Comparison of ENCODE assay signal across 9 mouse cellular contexts in genomic region chr17:33828892-33829291, GRCm38 (mm10). TPM values are rescaled to one million over a fixed set of nuclear protein-coding genes. Genes with fewer than 3 reads are reported as not detected.
DNase-seq lines count a peak whose midpoint lies in the region; ATAC-seq and TF ChIP-seq lines count a peak whose summit lies in the region.
"Had no signal": no experiment of that assay in that cellular context is flagged by ENCODE, and none has a peak within 500 bp of the region (broad histone marks: within the 10 kb centered on the region; RNA-seq: fewer than 3 reads in every experiment).

No protein-coding gene starts in this region.

- TF ChIP-seq EP300 in heart, postnatal 0 days (IDR thresholded peaks at IDR 0.05; ENCODE audit: low read depth): peak; percentile 92

- no peaks in the 10 kb centered on the region for H3K27me3 ChIP-seq in heart, postnatal 0 days (ENCODE audit: control insufficient read depth, insufficient read depth, low read length)
- H3K27me3 ChIP-seq in midbrain, postnatal 0 days (ENCODE audit: insufficient read depth, low read length): no peaks in the 10 kb centered on the region

- no peaks in the 10 kb centered on the region for H3K9me3 ChIP-seq in heart, postnatal 0 days (replicated peaks; ENCODE audit: control insufficient read depth, low read length)
- no peaks in the 10 kb centered on the region for H3K9me3 ChIP-seq in midbrain, postnatal 0 days (ENCODE audit: low read length)

- no peak overlapping the region for H3K4me3 ChIP-seq in heart, postnatal 0 days (ENCODE audit: low read depth, low read length)
- no peak overlapping the region for H3K4me3 ChIP-seq in midbrain, postnatal 0 days (ENCODE audit: low read depth, low read length)

- WGBS in heart, postnatal 0 days: 8% methylated on average over 2 of the region's 2 CpGs
- 56% methylated on average over 2 of the region's 2 CpGs for WGBS in midbrain, postnatal 0 days

- DNase-seq in cerebellum, adult 11-12 months: peak; percentile 74
- peak; percentile 68 for DNase-seq in adrenal gland, postnatal 25 days
- peak; percentile 90 for DNase-seq in heart, postnatal 0 days (ENCODE audit: low spot score)
- DNase-seq in lung, adult 18-20 months: peak; percentile 84 to 94
- no peak for DNase-seq in midbrain, postnatal 0 days (ENCODE audit: low spot score)
- DNase-seq in right cerebral cortex, postnatal 36 days (ENCODE audit: low spot score in 2 of 2): no peak

- H3K9ac ChIP-seq in heart, postnatal 0 days (replicated peaks; ENCODE audit: low read depth, low read length): no peak overlapping the region
- H3K9ac ChIP-seq in midbrain, postnatal 0 days (replicated peaks; ENCODE audit: low read length, poor library complexity, severe bottlenecking): no peak overlapping the region

- no peak for ATAC-seq in cerebellum, adult (ENCODE audit: insufficient number of reproducible peaks, low FRiP score, low TSS enrichment)
- ATAC-seq in heart, postnatal 0 days (ENCODE audit: insufficient read depth, low read depth): peak; percentile 83
- ATAC-seq in midbrain, postnatal 0 days (ENCODE audit: low FRiP score): no peak
- ATAC-seq in erythroid progenitor cell, adult 5-6 weeks (replicated peaks; ENCODE audit: low FRiP score, poor library complexity, severe bottlenecking): no peak

- no peak; the same call in 1 of the 2 replicates for TF ChIP-seq CTCF in heart, postnatal 0 days (IDR thresholded peaks at IDR 0.05; ENCODE audit: low read depth)
- TF ChIP-seq CTCF in midbrain, postnatal 0 days (IDR thresholded peaks at IDR 0.05): no peak

- peaks cover 40% of the 10 kb centered on the region for H3K36me3 ChIP-seq in heart, postnatal 0 days (replicated peaks; ENCODE audit: control insufficient read depth, insufficient read depth, low read length)
- peaks cover 21% of the 10 kb centered on the region for H3K36me3 ChIP-seq in midbrain, postnatal 0 days (ENCODE audit: insufficient read depth, low read length)

- 0 out of 2 replicates have a peak overlapping the region, but pooled peaks have one; percentile 15 for H3K4me2 ChIP-seq in heart, postnatal 0 days (ENCODE audit: low read depth, low read length)
- no peak overlapping the region for H3K4me2 ChIP-seq in midbrain, postnatal 0 days (ENCODE audit: low read depth, low read length, poor library complexity, severe bottlenecking)

- peaks cover 16% of the 10 kb centered on the region for H3K4me1 ChIP-seq in heart, postnatal 0 days (ENCODE audit: control insufficient read depth, insufficient read depth)
- peaks cover 7% of the 10 kb centered on the region; the same call in 1 of the 2 replicates for H3K4me1 ChIP-seq in midbrain, postnatal 0 days (ENCODE audit: insufficient read depth, low read length)

- peak overlapping the region; percentile 84 for H3K27ac ChIP-seq in heart, postnatal 0 days (ENCODE audit: low read depth)
- H3K27ac ChIP-seq in midbrain, postnatal 0 days (ENCODE audit: low read depth, low read length): no peak overlapping the region

RNA-seq across cellular contexts. Expression of gene Ndufa7, which starts 4.5 kb away (rescaled TPM):
- total RNA-seq in adrenal gland, postnatal 25 days (2021): 475 and 496 TPM in 2 replicates
- total RNA-seq in heart, postnatal 0 days (2014; rRNA removed; ENCODE audit: low replicate concordance): 467 and 766 TPM in 2 replicates
- polyA plus RNA-seq in heart, postnatal 0 days (2015; fragmentation: Nextera tagmentation; extraction: Ambion mirVana): 899 and 938 TPM in 2 replicates
- total RNA-seq in midbrain, postnatal 0 days (2014; rRNA removed): 211 and 345 TPM in 2 replicates
- polyA plus RNA-seq in midbrain, postnatal 0 days (2015; fragmentation: Nextera tagmentation; extraction: Ambion mirVana): 501 and 560 TPM in 2 replicates
- 95.5 and 109 TPM in 2 replicates for total RNA-seq in erythroid progenitor cell, adult 5-6 weeks (2015; ENCODE audit: low replicate concordance)
- 42.4 and 46.1 TPM in 2 replicates for total RNA-seq in erythroid progenitor cell, adult 5-6 weeks (2017; ENCODE audit: low replicate concordance)

RNA-seq across cellular contexts. Expression of gene Rps28, which starts 4.5 kb away (rescaled TPM):
- total RNA-seq in adrenal gland, postnatal 25 days (2021): 1,302 and 1,448 TPM in 2 replicates
- total RNA-seq in heart, postnatal 0 days (2014; rRNA removed; ENCODE audit: low replicate concordance): 127 and 305 TPM in 2 replicates
- polyA plus RNA-seq in heart, postnatal 0 days (2015; fragmentation: Nextera tagmentation; extraction: Ambion mirVana): 622 and 631 TPM in 2 replicates
- total RNA-seq in midbrain, postnatal 0 days (2014; rRNA removed): 348 and 379 TPM in 2 replicates
- 513 and 564 TPM in 2 replicates for polyA plus RNA-seq in midbrain, postnatal 0 days (2015; fragmentation: Nextera tagmentation; extraction: Ambion mirVana)
- 383 and 392 TPM in 2 replicates for total RNA-seq in erythroid progenitor cell, adult 5-6 weeks (2015; ENCODE audit: low replicate concordance)
- 429 and 508 TPM in 2 replicates for total RNA-seq in erythroid progenitor cell, adult 5-6 weeks (2017; ENCODE audit: low replicate concordance)

RNA-seq across cellular contexts. Expression of gene Cd320, which starts 14.0 kb away (rescaled TPM):
- 27.0 and 40.5 TPM in 2 replicates for total RNA-seq in adrenal gland, postnatal 25 days (2021)
- 17.3 and 24.0 TPM in 2 replicates for total RNA-seq in heart, postnatal 0 days (2014; rRNA removed; ENCODE audit: low replicate concordance)
- 37.3 and 41.6 TPM in 2 replicates for polyA plus RNA-seq in heart, postnatal 0 days (2015; fragmentation: Nextera tagmentation; extraction: Ambion mirVana)
- 24.4 and 26.7 TPM in 2 replicates for total RNA-seq in midbrain, postnatal 0 days (2014; rRNA removed)
- polyA plus RNA-seq in midbrain, postnatal 0 days (2015; fragmentation: Nextera tagmentation; extraction: Ambion mirVana): 46.8 and 50.0 TPM in 2 replicates
- total RNA-seq in erythroid progenitor cell, adult 5-6 weeks (2015; ENCODE audit: low replicate concordance): 2.9 TPM in 1 of 2 replicates, not detected in the other
- total RNA-seq in erythroid progenitor cell, adult 5-6 weeks (2017; ENCODE audit: low replicate concordance): 0.39 TPM in 1 of 2 replicates, not detected in the other

RNA-seq across cellular contexts. Expression of gene Kank3, which starts 18.6 kb away (rescaled TPM):
- total RNA-seq in adrenal gland, postnatal 25 days (2021): 82.9 and 109 TPM in 2 replicates
- 33.3 and 68.7 TPM in 2 replicates for total RNA-seq in heart, postnatal 0 days (2014; rRNA removed; ENCODE audit: low replicate concordance)
- 46.1 and 50.8 TPM in 2 replicates for polyA plus RNA-seq in heart, postnatal 0 days (2015; fragmentation: Nextera tagmentation; extraction: Ambion mirVana)
- 19.8 and 38.4 TPM in 2 replicates for total RNA-seq in midbrain, postnatal 0 days (2014; rRNA removed)
- 46.2 and 50.0 TPM in 2 replicates for polyA plus RNA-seq in midbrain, postnatal 0 days (2015; fragmentation: Nextera tagmentation; extraction: Ambion mirVana)
- total RNA-seq in erythroid progenitor cell, adult 5-6 weeks (2015; ENCODE audit: low replicate concordance): 5.0 TPM in 1 of 2 replicates, not detected in the other
- 2.7 TPM in 1 of 2 replicates, not detected in the other for total RNA-seq in erythroid progenitor cell, adult 5-6 weeks (2017; ENCODE audit: low replicate concordance)

RNA-seq across cellular contexts. Expression of gene Gm7029, which starts 44.7 kb away (rescaled TPM):
- not detected in 2 replicates for total RNA-seq in adrenal gland, postnatal 25 days (2021)
- not detected in 2 replicates for total RNA-seq in heart, postnatal 0 days (2014; rRNA removed; ENCODE audit: low replicate concordance)
- polyA plus RNA-seq in heart, postnatal 0 days (2015; fragmentation: Nextera tagmentation; extraction: Ambion mirVana): not detected in 2 replicates
- not detected in 2 replicates for total RNA-seq in midbrain, postnatal 0 days (2014; rRNA removed)
- not detected in 2 replicates for polyA plus RNA-seq in midbrain, postnatal 0 days (2015; fragmentation: Nextera tagmentation; extraction: Ambion mirVana)
- not detected in 2 replicates for total RNA-seq in erythroid progenitor cell, adult 5-6 weeks (2015; ENCODE audit: low replicate concordance)
- total RNA-seq in erythroid progenitor cell, adult 5-6 weeks (2017; ENCODE audit: low replicate concordance): not detected in 2 replicates
- total RNA-seq: left cerebral cortex, postnatal 10 days had no signal

Comparison
In these comparisons a context has a peak if more than half of its experiments do, and no peak if none do; other contexts are left out.
1. DNase-seq: peak in cerebellum, adult 11-12 months (single experiment), adrenal gland, postnatal 25 days (single experiment), heart, postnatal 0 days (single experiment) and lung, adult 18-20 months (2 of 2); none in midbrain, postnatal 0 days (single experiment) and right cerebral cortex, postnatal 36 days (0 of 2).